Mouse (Mus musculus): ENCODE results near the gene Thap8. TPM values are rescaled to one million over a fixed set of nuclear protein-coding genes. Genes with fewer than 3 reads are reported as not detected.

Thap8 gene
- polyA plus RNA-seq, 1 experiment from 2014 or later = 0.47 TPM

DNA sequence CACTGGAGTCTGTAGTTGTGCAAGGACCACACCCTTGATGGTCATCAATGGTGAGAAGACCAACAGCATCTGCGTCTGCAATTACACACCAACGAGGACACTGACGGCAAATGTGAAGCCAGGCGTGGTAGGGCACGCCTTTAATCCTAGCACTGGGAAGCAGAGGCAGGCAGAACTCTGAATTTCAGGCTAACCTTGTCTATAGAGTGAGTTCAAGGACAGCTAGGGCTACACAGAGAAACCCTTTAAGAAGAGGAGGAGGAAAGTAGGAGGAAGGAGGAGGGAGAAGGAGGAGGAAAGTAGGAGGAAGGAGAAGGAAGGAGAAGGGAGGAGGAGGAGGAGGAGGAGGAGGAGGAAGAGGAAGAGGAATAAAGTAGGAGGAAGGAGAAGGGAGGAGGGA, 14.4 kb upstream of the Thap8 start:
- no peaks in the 10 kb centered on the region for H3K9me3 ChIP-seq
- H3K27me3 ChIP-seq = no peaks in the 10 kb centered on the region
- H3K27ac ChIP-seq (replicated peaks) = no peak overlapping the region
- 0 out of 2 replicates have a peak, but pooled peaks cover 3% of the 10 kb centered on the region for H3K36me3 ChIP-seq
- H3K4me1 ChIP-seq (replicated peaks) = no peaks in the 10 kb centered on the region
- no peak for ATAC-seq (ENCODE audit: low read depth)
- H3K4me3 ChIP-seq = no peak overlapping the region
- WGBS = 93% methylated on average over 5 of the region's 5 CpGs
- H3K9ac ChIP-seq = no peak overlapping the region
- no peak overlapping the region for H3K4me2 ChIP-seq

DNA sequence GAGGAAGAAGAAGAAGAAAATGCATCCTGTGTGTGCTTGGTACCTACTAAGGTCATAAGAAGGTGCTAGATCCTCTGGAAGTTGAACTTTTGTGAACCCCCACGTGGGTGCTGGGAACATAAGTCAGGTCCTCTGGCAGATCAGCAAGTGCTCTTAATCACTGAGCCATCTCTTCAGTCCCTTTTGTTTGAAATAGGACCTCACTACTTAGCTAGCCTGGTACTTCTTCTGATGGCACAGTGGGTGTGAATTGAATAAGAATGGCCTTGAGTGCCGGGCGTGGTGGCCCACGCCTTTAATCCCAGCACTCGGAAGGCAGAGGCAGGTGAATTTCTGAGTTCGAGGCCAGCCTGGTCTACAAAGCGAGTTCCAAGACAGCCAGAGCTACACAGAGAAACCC, 14.0 kb upstream of the Thap8 start:
- ATAC-seq (ENCODE audit: low read depth) = no peak
- 91% methylated on average over 7 of the region's 7 CpGs for WGBS
- Histone ChIP-seq H3K4me3 (no peak overlapping the region), H3K36me3 (0 out of 2 replicates have a peak, but pooled peaks cover 3% of the 10 kb centered on the region), H3K9me3 (no peaks in the 10 kb centered on the region), H3K27me3 (no peaks in the 10 kb centered on the region), H3K4me1 (replicated peaks) (no peaks in the 10 kb centered on the region), H3K4me2 (no peak overlapping the region), H3K27ac (replicated peaks) (no peak overlapping the region), H3K9ac (no peak overlapping the region)

DNA sequence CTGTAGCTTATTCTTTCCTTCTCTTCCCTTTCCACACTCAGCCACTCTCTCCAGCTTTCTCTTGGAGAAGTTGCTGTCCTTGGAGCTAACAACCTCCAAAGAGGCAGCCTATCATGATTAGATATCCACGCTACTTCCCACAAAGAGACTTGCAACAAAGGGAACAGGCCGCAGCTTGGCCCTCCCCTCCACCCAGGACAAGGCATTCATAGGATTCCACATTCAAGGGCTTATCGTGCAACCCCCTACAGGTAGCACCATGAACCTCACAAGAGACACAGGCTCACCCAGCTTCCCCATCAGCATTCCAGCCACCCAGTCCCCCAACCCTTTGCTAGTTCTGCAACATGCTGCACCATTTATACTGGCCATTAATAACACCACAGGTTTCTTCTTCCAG, 13.1 kb upstream of the Thap8 start:
- H3K27ac ChIP-seq (replicated peaks) = no peak overlapping the region
- no peak overlapping the region for H3K4me3 ChIP-seq
- 0 out of 2 replicates have a peak, but pooled peaks cover 3% of the 10 kb centered on the region for H3K36me3 ChIP-seq
- no peak for ATAC-seq (ENCODE audit: low read depth)
- 91% methylated on average over 3 of the region's 3 CpGs for WGBS
- H3K9ac ChIP-seq = no peak overlapping the region
- H3K9me3 ChIP-seq = no peaks in the 10 kb centered on the region
- no peaks in the 10 kb centered on the region for H3K4me1 ChIP-seq (replicated peaks)
- H3K27me3 ChIP-seq = no peaks in the 10 kb centered on the region
- no peak overlapping the region for H3K4me2 ChIP-seq

DNA sequence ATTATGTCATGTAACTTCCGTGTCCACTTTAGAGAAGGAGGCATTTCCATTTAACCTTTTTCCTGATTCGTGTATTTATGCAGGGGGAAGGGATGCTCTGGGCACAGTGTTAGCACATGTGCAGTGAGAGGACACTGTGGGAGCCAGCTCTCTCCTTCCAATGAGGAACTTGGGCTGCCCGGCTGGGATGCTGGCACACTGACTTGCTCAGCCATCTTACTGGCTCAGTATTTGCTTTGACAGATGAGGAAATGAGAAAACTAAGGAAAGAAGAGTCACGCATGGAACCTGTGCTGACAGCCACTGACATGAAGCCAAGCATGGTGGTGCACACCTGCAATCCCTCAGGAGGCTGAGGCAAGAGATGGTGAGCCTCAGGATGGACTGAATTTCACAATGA, 10.3 kb upstream of the Thap8 start:
- Histone ChIP-seq H3K9me3 (no peaks in the 10 kb centered on the region), H3K27ac (replicated peaks) (no peak overlapping the region), H3K4me3 (no peak overlapping the region), H3K9ac (no peak overlapping the region), H3K4me1 (replicated peaks) (no peaks in the 10 kb centered on the region), H3K4me2 (no peak overlapping the region), H3K27me3 (no peaks in the 10 kb centered on the region), H3K36me3 (no peaks in the 10 kb centered on the region)
- ATAC-seq (ENCODE audit: low read depth) = no peak
- WGBS = 93% methylated on average over 4 of the region's 4 CpGs

DNA sequence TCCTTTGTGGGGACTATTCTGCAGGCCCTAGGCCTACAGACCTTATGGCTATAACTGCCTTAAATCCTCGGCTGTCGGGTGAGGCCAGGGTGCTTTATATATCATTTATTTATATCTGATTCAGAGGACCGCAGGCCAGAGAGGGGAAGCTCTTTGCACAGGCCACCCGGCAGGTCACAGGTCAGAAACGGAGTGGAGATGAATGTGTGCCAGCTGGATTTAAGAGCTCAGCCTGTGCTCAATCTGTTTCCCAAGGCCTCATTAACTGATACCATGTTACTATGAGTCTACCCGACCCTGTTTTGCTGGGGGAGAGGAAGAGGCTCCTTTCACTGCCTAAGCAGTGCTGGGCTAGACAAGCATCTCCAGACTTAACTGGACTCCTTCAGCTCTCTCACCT, 5.5 kb upstream of the Thap8 start:
- H3K27me3 ChIP-seq = no peaks in the 10 kb centered on the region
- H3K36me3 ChIP-seq = no peaks in the 10 kb centered on the region
- 81% methylated on average over 6 of the region's 6 CpGs for WGBS
- H3K9me3 ChIP-seq = no peaks in the 10 kb centered on the region
- H3K27ac ChIP-seq (replicated peaks) = no peak overlapping the region
- no peak overlapping the region for H3K9ac ChIP-seq
- 0 out of 2 replicates have a peak, but pooled peaks cover 6% of the 10 kb centered on the region for H3K4me1 ChIP-seq (replicated peaks)
- ATAC-seq (ENCODE audit: low read depth) = no peak
- no peak overlapping the region for H3K4me2 ChIP-seq
- no peak overlapping the region for H3K4me3 ChIP-seq

DNA sequence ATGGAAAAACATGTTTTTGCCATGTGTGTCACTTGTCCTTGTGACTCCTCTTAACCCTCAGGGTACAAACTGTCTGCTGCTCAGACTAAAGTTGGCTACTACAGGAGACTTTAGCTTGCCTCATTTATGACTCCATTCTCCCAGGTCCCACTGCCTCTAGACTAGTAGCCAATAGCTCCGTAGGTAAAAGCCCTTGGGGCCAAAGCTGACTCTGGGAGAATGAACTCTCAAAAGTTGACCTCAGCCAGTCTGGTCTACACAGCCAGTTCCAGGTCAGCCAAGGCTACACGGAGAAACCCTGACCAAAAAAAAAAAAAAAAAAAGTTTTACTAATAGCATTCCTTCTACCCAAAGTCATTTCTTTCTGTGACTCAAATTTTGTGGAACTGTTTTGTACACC, 983 bp upstream of the Thap8 start:
- 33% methylated on average over 2 of the region's 2 CpGs for WGBS
- Histone ChIP-seq H3K9ac (no peak overlapping the region), H3K27me3 (no peaks in the 10 kb centered on the region), H3K4me3 (no peak overlapping the region), H3K4me2 (peak overlapping the region; percentile 94; the same call in 1 of the 2 replicates), H3K9me3 (no peaks in the 10 kb centered on the region), H3K27ac (replicated peaks) (no peak overlapping the region), H3K36me3 (no peaks in the 10 kb centered on the region), H3K4me1 (replicated peaks) (peaks cover 19% of the 10 kb centered on the region)
- no peak for ATAC-seq (ENCODE audit: low read depth)

DNA sequence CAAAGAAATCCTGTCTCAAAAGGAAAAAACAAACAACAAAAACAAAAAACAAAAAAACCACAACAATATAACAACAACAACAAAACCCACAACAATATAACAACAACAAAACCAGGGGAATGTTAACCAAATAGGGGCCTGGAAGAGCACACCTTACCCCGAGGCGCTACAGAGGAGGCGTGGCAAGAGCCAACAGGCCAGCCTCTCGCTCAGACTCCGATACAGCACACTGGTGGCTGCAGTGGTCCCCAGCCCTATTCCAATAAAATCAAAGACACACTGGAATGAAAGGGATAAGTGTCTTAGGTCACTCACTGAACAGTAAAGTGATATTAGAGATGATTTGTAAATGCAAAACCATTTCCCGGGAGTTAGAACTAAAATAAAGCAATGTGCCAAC, 358 bp upstream of the Thap8 start:
- Histone ChIP-seq H3K27ac (replicated peaks) (no peak overlapping the region), H3K4me3 (peak overlapping the region; percentile 76), H3K27me3 (no peaks in the 10 kb centered on the region), H3K4me2 (peak overlapping the region; percentile 94), H3K36me3 (no peaks in the 10 kb centered on the region), H3K9ac (peak overlapping the region; percentile 70), H3K4me1 (replicated peaks) (peaks cover 19% of the 10 kb centered on the region), H3K9me3 (no peaks in the 10 kb centered on the region)
- ATAC-seq (ENCODE audit: low read depth) = 0 out of 2 replicates have a peak, but pooled peaks have one; percentile 19
- WGBS = 0% methylated on average over 6 of the region's 6 CpGs

DNA sequence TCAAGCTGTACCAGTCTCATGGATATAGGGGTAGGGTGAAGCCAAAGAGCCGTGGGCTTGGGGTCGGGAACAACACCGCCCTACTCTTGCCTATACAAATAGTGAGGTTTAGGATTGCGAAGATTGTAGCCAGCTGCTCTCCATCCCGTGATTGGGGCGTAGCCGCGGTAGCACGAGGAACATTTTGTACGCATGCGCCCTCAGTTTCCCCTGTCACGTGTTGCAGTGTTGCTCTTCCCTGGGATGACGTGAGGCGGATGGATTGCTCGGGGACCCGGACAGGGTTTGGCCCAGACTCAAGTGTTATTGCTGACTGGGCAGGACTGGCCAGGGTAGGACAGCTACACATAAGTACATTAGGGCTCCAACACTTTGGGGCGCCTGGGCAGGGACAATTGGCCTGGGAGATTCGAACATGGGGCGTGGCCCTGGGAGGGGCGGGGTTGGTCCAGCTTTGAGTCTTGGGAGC, 810 bp downstream of the Thap8 start:
- Histone ChIP-seq H3K4me3 (peak overlapping the region; percentile 76), H3K36me3 (no peaks in the 10 kb centered on the region), H3K27me3 (no peaks in the 10 kb centered on the region), H3K27ac (replicated peaks) (peak overlapping the region; percentile 97), H3K9me3 (no peaks in the 10 kb centered on the region), H3K4me1 (replicated peaks) (peaks cover 19% of the 10 kb centered on the region), H3K9ac (peak overlapping the region; percentile 70), H3K4me2 (peak overlapping the region; percentile 94)
- under 1% methylated on average over 20 of the region's 20 CpGs for WGBS
- peak; percentile 89 for ATAC-seq (ENCODE audit: low read depth)

DNA sequence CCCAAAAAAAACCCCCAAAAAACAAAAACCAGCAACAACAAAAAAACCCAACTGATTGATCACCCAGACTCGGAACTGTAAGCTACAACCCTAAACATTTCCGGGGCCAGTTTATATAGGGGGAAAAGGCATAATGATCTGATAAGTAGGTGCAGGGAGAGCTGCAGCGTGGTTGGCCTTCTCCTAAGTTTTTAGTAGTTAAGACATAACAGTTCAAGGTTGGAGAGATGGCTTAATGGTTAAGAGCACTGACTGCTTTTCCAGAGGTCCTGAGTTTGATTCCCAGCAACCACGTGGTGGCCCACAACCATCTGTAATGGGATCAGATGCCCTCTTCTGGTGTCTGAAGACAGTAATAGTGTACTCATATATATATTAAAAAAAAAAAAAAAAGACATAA, 1.6 kb downstream of the Thap8 start:
- no peak for ATAC-seq (ENCODE audit: low read depth)
- 77% methylated on average over 4 of the region's 4 CpGs for WGBS
- Histone ChIP-seq H3K27ac (replicated peaks) (no peak overlapping the region), H3K9me3 (no peaks in the 10 kb centered on the region), H3K4me3 (peak overlapping the region; percentile 76; the same call in 1 of the 2 replicates), H3K36me3 (no peaks in the 10 kb centered on the region), H3K4me2 (0 out of 2 replicates have a peak overlapping the region, but pooled peaks have one; percentile 94), H3K4me1 (replicated peaks) (peaks cover 19% of the 10 kb centered on the region), H3K27me3 (no peaks in the 10 kb centered on the region), H3K9ac (no peak overlapping the region)

DNA sequence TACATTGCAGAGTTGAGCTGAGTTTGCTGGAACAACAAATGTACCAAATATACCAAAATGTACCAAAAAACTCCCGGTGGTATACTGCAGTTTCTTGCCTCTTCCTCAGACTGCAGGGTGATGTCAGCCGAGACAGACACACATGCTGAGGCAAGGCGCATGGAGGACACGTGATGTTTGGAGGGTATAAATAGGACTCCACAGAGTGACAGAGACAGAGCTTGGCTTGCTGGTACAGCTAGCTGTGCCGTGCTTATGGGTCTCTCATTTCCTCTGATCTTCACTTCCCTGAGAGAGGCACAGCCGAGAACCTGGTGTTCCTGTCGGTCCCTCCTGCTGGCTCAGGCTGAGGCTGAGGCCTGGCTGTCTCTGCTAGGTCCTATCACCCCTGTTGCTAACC, 2.8 kb downstream of the Thap8 start:
- H3K36me3 ChIP-seq = no peaks in the 10 kb centered on the region
- 84% methylated on average over 7 of the region's 7 CpGs for WGBS
- H3K4me1 ChIP-seq (replicated peaks) = peaks cover 19% of the 10 kb centered on the region
- ATAC-seq (ENCODE audit: low read depth) = no peak
- no peak overlapping the region for H3K4me3 ChIP-seq
- H3K27me3 ChIP-seq = no peaks in the 10 kb centered on the region
- no peak overlapping the region for H3K4me2 ChIP-seq
- H3K27ac ChIP-seq (replicated peaks) = no peak overlapping the region
- no peaks in the 10 kb centered on the region for H3K9me3 ChIP-seq
- no peak overlapping the region for H3K9ac ChIP-seq

DNA sequence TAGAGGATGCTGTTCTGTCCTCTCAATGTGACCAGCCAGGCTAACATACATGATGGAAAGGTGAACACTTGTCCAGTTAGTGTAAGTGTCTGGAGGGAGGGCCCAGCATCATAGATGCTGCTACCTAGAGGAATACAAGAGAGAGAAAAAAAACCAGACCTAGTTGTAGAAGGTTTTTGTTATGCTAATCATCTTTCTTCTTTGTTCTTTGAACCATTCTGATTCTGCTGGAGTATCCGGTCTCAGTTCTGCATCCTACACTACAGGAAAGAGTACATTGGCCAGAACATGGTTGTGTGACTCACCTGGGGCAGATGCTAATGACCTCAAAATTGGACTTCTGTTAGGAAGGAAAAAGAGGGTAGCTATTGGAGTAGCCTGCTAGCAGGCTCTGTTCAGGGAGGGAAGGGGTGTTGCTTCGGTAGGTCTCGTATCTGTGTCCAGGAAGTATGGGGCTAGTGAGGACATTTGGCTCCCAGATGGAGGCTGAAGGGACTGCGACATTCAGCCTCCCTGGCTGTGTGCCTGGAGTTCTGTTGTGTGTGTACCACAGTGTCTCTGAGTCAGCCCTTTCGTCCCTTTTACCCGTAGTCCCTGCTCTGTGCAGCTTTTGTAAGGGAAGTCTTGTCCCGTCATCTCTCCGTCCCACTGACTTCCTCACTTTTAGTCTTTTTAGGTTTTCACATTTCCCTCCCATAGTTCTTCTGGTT, 7.0 kb downstream of the Thap8 start:
- Histone ChIP-seq H3K4me3 (no peak overlapping the region), H3K4me2 (no peak overlapping the region), H3K27me3 (no peaks in the 10 kb centered on the region), H3K9ac (no peak overlapping the region), H3K36me3 (no peaks in the 10 kb centered on the region), H3K27ac (replicated peaks) (no peak overlapping the region), H3K9me3 (no peaks in the 10 kb centered on the region), H3K4me1 (replicated peaks) (peaks cover 20% of the 10 kb centered on the region)
- ATAC-seq (ENCODE audit: low read depth) = no peak
- WGBS = 51% methylated on average over 8 of the region's 8 CpGs

DNA sequence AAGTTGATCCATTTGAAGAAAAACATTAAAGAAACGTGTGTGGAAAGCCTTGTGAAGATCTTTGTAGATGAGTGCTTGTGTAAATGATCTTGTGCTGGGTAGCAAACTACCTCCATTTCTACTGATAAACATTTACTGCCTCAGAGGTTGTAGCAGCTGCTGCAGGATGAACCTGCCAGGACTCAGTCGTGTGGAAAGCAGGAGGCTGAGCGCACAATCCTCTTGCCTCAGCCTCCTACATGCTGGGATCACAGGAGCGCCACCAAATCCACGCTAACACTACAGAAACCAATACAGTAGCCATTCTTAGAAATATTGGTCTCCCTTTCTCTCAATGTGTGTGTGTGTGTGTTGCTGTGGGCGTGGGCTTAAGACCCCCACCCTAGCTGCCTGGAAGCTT, 8.2 kb downstream of the Thap8 start:
- no peak for ATAC-seq (ENCODE audit: low read depth)
- 71% methylated on average over 6 of the region's 6 CpGs for WGBS

More for the DNA sequence above, 8.2 kb downstream of the Thap8 start:
- Histone ChIP-seq H3K4me1 (replicated peaks) (peaks cover 31% of the 10 kb centered on the region), H3K27me3 (no peaks in the 10 kb centered on the region), H3K27ac (replicated peaks) (no peak overlapping the region), H3K9me3 (no peaks in the 10 kb centered on the region), H3K4me2 (no peak overlapping the region), H3K4me3 (no peak overlapping the region), H3K36me3 (no peaks in the 10 kb centered on the region), H3K9ac (no peak overlapping the region)

Measured in neural tube, embryonic 13.5 days (tissue).